Mouse (Mus musculus): Measurements from ENCODE around the gene Kif27. TPM values are rescaled to one million over a fixed set of nuclear protein-coding genes. Genes with fewer than 3 reads are reported as not detected.

The Kif27 gene
- total and polyA plus RNA-seq, 2 experiments = under 0.01 TPM; not detected in 1

- 67% methylated on average over 6 of the region's 6 CpGs for WGBS
- H3K36me3 ChIP-seq (ENCODE audit: control insufficient read depth, insufficient read depth, low read length) = no peaks in the 10 kb centered on the region
- no peak for TF ChIP-seq POLR2A (IDR thresholded peaks at IDR 0.05; ENCODE audit: extremely low read depth, insufficient read depth, low read length)
- TF ChIP-seq CTCF (IDR thresholded peaks at IDR 0.05; ENCODE audit: low read depth, low read length) = no peak
- no peak overlapping the region for H3K27ac ChIP-seq (replicated peaks; ENCODE audit: insufficient read depth, low read depth, low read length)
- H3K4me3 ChIP-seq (ENCODE audit: insufficient read depth, low read depth, low read length) = no peak overlapping the region
- H3K4me1 ChIP-seq (ENCODE audit: control insufficient read depth, insufficient read depth, low read length) = no peaks in the 10 kb centered on the region
- H3K9ac ChIP-seq (ENCODE audit: low read depth, low read length) = no peak overlapping the region
- no peaks in the 10 kb centered on the region for H3K79me2 ChIP-seq (ENCODE audit: control insufficient read depth, insufficient read depth, low read length)
- no peak for DNase-seq (ENCODE audit: extremely low read depth, low read depth, low spot score)
- no peaks in the 10 kb centered on the region for H3K27me3 ChIP-seq (ENCODE audit: control insufficient read depth, insufficient read depth, low read length)
Measured at GRCm38 (mm10) chr13:58314991-58315390, 43.9 kb downstream of the Kif27 start.

- H3K9ac ChIP-seq (ENCODE audit: low read depth, low read length) = no peak overlapping the region
- no peak overlapping the region for H3K4me3 ChIP-seq (ENCODE audit: insufficient read depth, low read depth, low read length)
- WGBS = 89% methylated on average over 3 of the region's 3 CpGs
- no peaks in the 10 kb centered on the region for H3K79me2 ChIP-seq (ENCODE audit: control insufficient read depth, insufficient read depth, low read length)
- no peaks in the 10 kb centered on the region for H3K36me3 ChIP-seq (ENCODE audit: control insufficient read depth, insufficient read depth, low read length)
- no peaks in the 10 kb centered on the region for H3K27me3 ChIP-seq (ENCODE audit: control insufficient read depth, insufficient read depth, low read length)
- TF ChIP-seq CTCF (IDR thresholded peaks at IDR 0.05; ENCODE audit: low read depth, low read length) (no peak), POLR2A (IDR thresholded peaks at IDR 0.05; ENCODE audit: extremely low read depth, insufficient read depth, low read length) (no peak)
- DNase-seq (ENCODE audit: extremely low read depth, low read depth, low spot score) = no peak
- H3K4me1 ChIP-seq (ENCODE audit: control insufficient read depth, insufficient read depth, low read length) = no peaks in the 10 kb centered on the region
- H3K27ac ChIP-seq (replicated peaks; ENCODE audit: insufficient read depth, low read depth, low read length) = no peak overlapping the region
Measured at GRCm38 (mm10) chr13:58313758-58314157, 45.2 kb downstream of the Kif27 start.

GRCm38 (mm10) chr13:58311351-58311750 is 47.6 kb downstream of the Kif27 start:
- no peak for DNase-seq (ENCODE audit: extremely low read depth, low read depth, low spot score)

GRCm38 (mm10) chr13:58309499-58309898 is 49.4 kb downstream of the Kif27 start:
- no peak for DNase-seq (ENCODE audit: extremely low read depth, low read depth, low spot score)
- Histone ChIP-seq H3K4me3 (ENCODE audit: insufficient read depth, low read depth, low read length) (no peak overlapping the region), H3K27ac (replicated peaks; ENCODE audit: insufficient read depth, low read depth, low read length) (no peak overlapping the region), H3K27me3 (ENCODE audit: control insufficient read depth, insufficient read depth, low read length) (no peaks in the 10 kb centered on the region), H3K9ac (ENCODE audit: low read depth, low read length) (no peak overlapping the region), H3K36me3 (ENCODE audit: control insufficient read depth, insufficient read depth, low read length) (no peaks in the 10 kb centered on the region), H3K4me1 (ENCODE audit: control insufficient read depth, insufficient read depth, low read length) (no peaks in the 10 kb centered on the region), H3K79me2 (ENCODE audit: control insufficient read depth, insufficient read depth, low read length) (no peaks in the 10 kb centered on the region)
- TF ChIP-seq POLR2A (IDR thresholded peaks at IDR 0.05; ENCODE audit: extremely low read depth, insufficient read depth, low read length) (no peak), CTCF (IDR thresholded peaks at IDR 0.05; ENCODE audit: low read depth, low read length) (no peak)
- WGBS = 72% methylated on average over 8 of the region's 8 CpGs

More at GRCm38 (mm10) chr13:58311351-58311750, 47.6 kb downstream of the Kif27 start:
- H3K27ac ChIP-seq (replicated peaks; ENCODE audit: insufficient read depth, low read depth, low read length) = no peak overlapping the region
- no peaks in the 10 kb centered on the region for H3K4me1 ChIP-seq (ENCODE audit: control insufficient read depth, insufficient read depth, low read length)
- H3K4me3 ChIP-seq (ENCODE audit: insufficient read depth, low read depth, low read length) = no peak overlapping the region
- no peaks in the 10 kb centered on the region for H3K27me3 ChIP-seq (ENCODE audit: control insufficient read depth, insufficient read depth, low read length)
- no peak overlapping the region for H3K9ac ChIP-seq (ENCODE audit: low read depth, low read length)
- no peaks in the 10 kb centered on the region for H3K79me2 ChIP-seq (ENCODE audit: control insufficient read depth, insufficient read depth, low read length)
- WGBS = 67% methylated on average over 3 of the region's 3 CpGs
- no peaks in the 10 kb centered on the region for H3K36me3 ChIP-seq (ENCODE audit: control insufficient read depth, insufficient read depth, low read length)
- no peak for TF ChIP-seq CTCF (IDR thresholded peaks at IDR 0.05; ENCODE audit: low read depth, low read length)

- Histone ChIP-seq H3K36me3 (ENCODE audit: control insufficient read depth, insufficient read depth, low read length) (no peaks in the 10 kb centered on the region), H3K27me3 (ENCODE audit: control insufficient read depth, insufficient read depth, low read length) (no peaks in the 10 kb centered on the region), H3K27ac (replicated peaks; ENCODE audit: insufficient read depth, low read depth, low read length) (no peak overlapping the region), H3K79me2 (ENCODE audit: control insufficient read depth, insufficient read depth, low read length) (no peaks in the 10 kb centered on the region), H3K9ac (ENCODE audit: low read depth, low read length) (no peak overlapping the region), H3K4me3 (ENCODE audit: insufficient read depth, low read depth, low read length) (no peak overlapping the region), H3K4me1 (ENCODE audit: control insufficient read depth, insufficient read depth, low read length) (no peaks in the 10 kb centered on the region)
- no peak for TF ChIP-seq POLR2A (IDR thresholded peaks at IDR 0.05; ENCODE audit: extremely low read depth, insufficient read depth, low read length)
- TF ChIP-seq CTCF (IDR thresholded peaks at IDR 0.05; ENCODE audit: low read depth, low read length) = no peak
- 95% methylated on average over 5 of the region's 5 CpGs for WGBS
- no peak for DNase-seq (ENCODE audit: extremely low read depth, low read depth, low spot score)
Measured at GRCm38 (mm10) chr13:58307453-58307852, 51.5 kb downstream of the Kif27 start.

GRCm38 (mm10) chr13:58305230-58305629 is 53.7 kb downstream of the Kif27 start:
- TF ChIP-seq CTCF (IDR thresholded peaks at IDR 0.05; ENCODE audit: low read depth, low read length) (no peak), POLR2A (IDR thresholded peaks at IDR 0.05; ENCODE audit: extremely low read depth, insufficient read depth, low read length) (no peak)
- H3K27me3 ChIP-seq (ENCODE audit: control insufficient read depth, insufficient read depth, low read length) = no peaks in the 10 kb centered on the region
- no peak overlapping the region for H3K4me3 ChIP-seq (ENCODE audit: insufficient read depth, low read depth, low read length)
- no peaks in the 10 kb centered on the region for H3K36me3 ChIP-seq (ENCODE audit: control insufficient read depth, insufficient read depth, low read length)
- H3K4me1 ChIP-seq (ENCODE audit: control insufficient read depth, insufficient read depth, low read length) = no peaks in the 10 kb centered on the region
- H3K9ac ChIP-seq (ENCODE audit: low read depth, low read length) = no peak overlapping the region
- no peak overlapping the region for H3K27ac ChIP-seq (replicated peaks; ENCODE audit: insufficient read depth, low read depth, low read length)
- no peaks in the 10 kb centered on the region for H3K79me2 ChIP-seq (ENCODE audit: control insufficient read depth, insufficient read depth, low read length)
- WGBS = 84% methylated on average over 2 of the region's 2 CpGs
- no peak for DNase-seq (ENCODE audit: extremely low read depth, low read depth, low spot score)
